Mouse (Mus musculus) 3T3-L1 (cell line): ENCODE measurements at regions not wholly inside any gene's neighbourhood (a gene's known extent, or its start where the extent isn't known, plus 50 kb on each side); places are given as distances from the start of the nearest gene placed in this dataset.
"Not testable (repeated sequence)": the region's sequence is repeated elsewhere in the genome, so short reads cannot be mapped to it uniquely, and the experiment has no call there.

Source experiments
- DNase-seq: peaks from one replicate; pipeline ENCODE4 v3.0.0-alpha.2; 2015; ENCODE audit warnings: low read depth, low spot score

GRCm38 (mm10) chr16:8914183-8914582, 84.3 kb downstream of the 1810013L24Rik start:
- not testable (repeated sequence) for DNase-seq

GRCm38 (mm10) chr16:8916091-8916490, 86.2 kb downstream of the 1810013L24Rik start:
- DNase-seq, result no peak

GRCm38 (mm10) chr16:8918741-8919535, 89.0 kb downstream of the 1810013L24Rik start:
- no peak for DNase-seq

- DNase-seq, result no peak
These were observed 94.8 kb downstream of the 1810013L24Rik start for GRCm38 (mm10) chr16:8924732-8925131.

GRCm38 (mm10) chr16:8931961-8932360, 102.1 kb downstream of the 1810013L24Rik start:
- DNase-seq, result no peak

- no peak for DNase-seq
These were observed 103.2 kb downstream of the 1810013L24Rik start for GRCm38 (mm10) chr16:8933121-8933520.

GRCm38 (mm10) chr16:8936446-8936845, 106.5 kb downstream of the 1810013L24Rik start:
- no peak for DNase-seq

GRCm38 (mm10) chr16:8938516-8938915, 108.6 kb downstream of the 1810013L24Rik start:
- DNase-seq, result peak; percentile 89

GRCm38 (mm10) chr16:8939136-8939535, 109.2 kb downstream of the 1810013L24Rik start:
- no peak for DNase-seq

- DNase-seq, result no peak
These were observed 114.7 kb downstream of the 1810013L24Rik start for GRCm38 (mm10) chr16:8944412-8945102.

- DNase-seq, result no peak
These were observed 117.9 kb downstream of the 1810013L24Rik start for GRCm38 (mm10) chr16:8947846-8948245.

GRCm38 (mm10) chr16:8951156-8951899, 121.4 kb downstream of the 1810013L24Rik start:
- no peak for DNase-seq

GRCm38 (mm10) chr16:8961739-8962138, 131.8 kb downstream of the 1810013L24Rik start:
- no peak for DNase-seq

- no peak for DNase-seq
These were observed 163.8 kb downstream of the 1810013L24Rik start for GRCm38 (mm10) chr16:8993521-8994250.

- no peak for DNase-seq
These were observed 164.6 kb downstream of the 1810013L24Rik start for GRCm38 (mm10) chr16:8994521-8994920.

GRCm38 (mm10) chr16:8997250-8997649, 167.3 kb downstream of the 1810013L24Rik start:
- no peak for DNase-seq

GRCm38 (mm10) chr16:9004012-9004411, 174.1 kb downstream of the 1810013L24Rik start:
- no peak for DNase-seq

GRCm38 (mm10) chr16:9005933-9006332, 176.0 kb downstream of the 1810013L24Rik start:
- no peak for DNase-seq

- DNase-seq, result peak; percentile 64
These were observed 179.6 kb downstream of the 1810013L24Rik start for GRCm38 (mm10) chr16:9009361-9010083.

- DNase-seq, result no peak
These were observed 181.2 kb downstream of the 1810013L24Rik start for GRCm38 (mm10) chr16:9011077-9011476.

GRCm38 (mm10) chr16:9011691-9012090, 181.8 kb downstream of the 1810013L24Rik start:
- no peak for DNase-seq
